Mouse (Mus musculus) bone marrow, adult 2 months (tissue): Measurements from ENCODE around the gene Ptpn5.

Experiments
- CTCF ChIP-seq: fragments of 200-500 bp; IDR thresholded peaks from 2 replicates; pipeline ENCODE4 v1.5.1; 2011; ENCODE audit warnings: low read length, control low read depth; ENCODE audit not compliant: control insufficient read depth, insufficient read depth
- POLR2A ChIP-seq: fragments of 200-500 bp; IDR thresholded peaks from 2 replicates; pipeline ENCODE4 v1.6.1; 2011; ENCODE audit warnings: low read depth, mild to moderate bottlenecking, control low read depth, low read length, borderline replicate concordance; ENCODE audit not compliant: control insufficient read depth

- no peak for TF ChIP-seq CTCF
- no peak for TF ChIP-seq POLR2A
Observed at GRCm38 (mm10) chr7:47103671-47104414, 29.6 kb downstream of the Ptpn5 start.
